ENCODE assay signal across 1 mouse cellular context in the genomic region with DNA sequence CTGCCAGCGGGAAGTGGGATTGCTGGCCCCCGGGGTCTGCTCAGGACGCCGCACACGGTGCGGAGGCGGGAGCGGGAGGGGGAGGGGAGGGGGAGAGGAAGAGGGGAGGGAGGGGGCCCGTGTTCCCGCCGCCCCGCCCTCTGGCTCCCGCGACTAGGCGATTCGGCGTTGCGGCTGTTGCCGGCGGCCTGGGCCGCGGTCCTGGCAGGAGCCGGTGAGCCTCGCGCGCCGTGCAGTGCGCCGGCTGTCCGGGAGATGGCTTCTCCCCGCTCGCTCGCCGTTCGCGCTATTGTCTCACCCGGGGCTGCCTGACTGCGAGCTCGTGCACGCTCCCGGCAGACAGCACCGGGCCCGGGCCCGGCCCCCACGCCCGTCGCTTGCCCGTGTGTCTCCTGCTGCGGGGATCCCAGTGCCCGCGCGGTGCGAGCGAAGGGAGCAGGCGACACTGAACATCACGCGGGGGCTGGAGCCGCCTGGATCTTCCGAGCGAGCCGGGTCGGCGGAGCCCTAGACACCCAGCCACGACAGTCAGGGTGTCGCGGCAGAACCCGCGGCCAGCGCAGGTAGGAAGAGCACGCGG.
A peak's percentile ranks its signal among the peaks of the same experiment; 100 is the strongest.
TF ChIP-seq lines count a peak whose summit lies in the region.

No protein-coding gene starts in this region.

TF ChIP-seq in CH12.LX, 34 proteins besides CTCF, POLR2A, EP300 and RAD21:
- TF ChIP-seq SMC3 (IDR thresholded peaks at IDR 0.05; ENCODE audit: low read depth, low read length) (peak; percentile 36; the same call in 1 of the 2 replicates), MXI1 (IDR thresholded peaks at IDR 0.05; ENCODE audit: low read depth, low read length) (peak; percentile 73; the same call in 1 of the 2 replicates), TCF12 (IDR thresholded peaks at IDR 0.05; ENCODE audit: low read depth, low read length) (peak; percentile 5; the same call in 1 of the 2 replicates), MAX (IDR thresholded peaks at IDR 0.05; ENCODE audit: low read length) (0 out of 2 replicates have a peak, but pooled peaks have one; percentile 26), USF1 (IDR thresholded peaks at IDR 0.05; ENCODE audit: low read depth, low read length) (no peak), MAZ (IDR thresholded peaks at IDR 0.05; ENCODE audit: low read depth, low read length) (0 out of 2 replicates have a peak, but pooled peaks have one; percentile 23), IRF4 (IDR thresholded peaks at IDR 0.05; ENCODE audit: low read depth, low read length) (no peak), CHD1 (IDR thresholded peaks at IDR 0.05; ENCODE audit: low read depth, low read length) (no peak; the same call in 1 of the 2 replicates), UBTF (IDR thresholded peaks at IDR 0.05; ENCODE audit: low read depth, low read length) (peak; percentile 91), JUN (IDR thresholded peaks at IDR 0.05; ENCODE audit: insufficient read depth, low read depth, low read length) (no peak)
